Comparison of ENCODE assay signal across 8 mouse cellular contexts in genomic region chr2:110192702-110193312, GRCm38 (mm10).
DNase-seq lines count a peak whose midpoint lies in the region; ATAC-seq and TF ChIP-seq lines count a peak whose summit lies in the region.

No protein-coding gene starts in this region.

- no peak overlapping the region for H3K9ac ChIP-seq in forebrain, embryonic 11.5 days (ENCODE audit: low read length)
- H3K9ac ChIP-seq in forebrain, embryonic 16.5 days (replicated peaks; ENCODE audit: low read depth, low read length): no peak overlapping the region
- H3K9ac ChIP-seq in intestine, embryonic 14.5 days (ENCODE audit: low read length): no peak overlapping the region

- WGBS in forebrain, embryonic 11.5 days: 49% methylated on average over 3 of the region's 3 CpGs
- WGBS in forebrain, embryonic 16.5 days: 39% methylated on average over 3 of the region's 3 CpGs
- 9% methylated on average over 3 of the region's 3 CpGs for WGBS in intestine, embryonic 14.5 days
- 49% methylated on average over 3 of the region's 3 CpGs for WGBS in midbrain, embryonic 10.5 days

- CTCF ChIA-PET in Patski (lab: Charles Lee): interaction anchor here (0.7 to 1.8 kb wide), 12 partner anchors 9 to 372 kb away, joined by 3 to 8 read pairs (median 3); partner anchors contain the start of gene Ccdc34

- no peak overlapping the region for H3K4me3 ChIP-seq in forebrain, embryonic 11.5 days (ENCODE audit: low read depth, low read length)
- H3K4me3 ChIP-seq in forebrain, embryonic 16.5 days (replicated peaks; ENCODE audit: low read length): no peak overlapping the region
- H3K4me3 ChIP-seq in intestine, embryonic 14.5 days (ENCODE audit: low read depth, low read length): no peak overlapping the region
- peak overlapping the region; percentile 22; the same call in 1 of the 2 replicates for H3K4me3 ChIP-seq in midbrain, embryonic 10.5 days

- H3K9me3 ChIP-seq in forebrain, embryonic 11.5 days (ENCODE audit: control insufficient read depth, low read length): no peaks in the 10 kb centered on the region
- H3K9me3 ChIP-seq in forebrain, embryonic 16.5 days (ENCODE audit: control insufficient read depth, low read length): no peaks in the 10 kb centered on the region
- H3K9me3 ChIP-seq in intestine, embryonic 14.5 days (ENCODE audit: control insufficient read depth, low read length): no peaks in the 10 kb centered on the region
- no peaks in the 10 kb centered on the region for H3K9me3 ChIP-seq in midbrain, embryonic 10.5 days (replicated peaks)

- ATAC-seq in forebrain, embryonic 11.5 days (replicated peaks; ENCODE audit: low FRiP score): peak; percentile 49; the same call in 1 of the 2 replicates
- ATAC-seq in forebrain, embryonic 16.5 days: no peak
- peak; percentile 53 for ATAC-seq in Patski
- ATAC-seq in intestine, embryonic 14.5 days (replicated peaks; ENCODE audit: low FRiP score, low TSS enrichment, low read depth): peak; percentile 75
- ATAC-seq in activated CD4-positive, CD25-positive, alpha-beta regulatory T cell, adult 4 months: no peak

- POLR2A ChIA-PET in Patski (lab: Charles Lee): interaction anchor here (0.8 to 0.9 kb wide), 2 partner anchors 265 to 275 kb away, joined by 4 to 8 read pairs; no protein-coding TSS in a partner anchor

- peak; percentile 33 for TF ChIP-seq CTCF in Patski (IDR thresholded peaks at IDR 0.05)

- DNase-seq in forebrain, embryonic 11.5 days (ENCODE audit: low spot score): no peak
- no peak for DNase-seq in Patski (ENCODE audit: low read depth, low spot score)
- DNase-seq in intestine, embryonic 14.5 days (ENCODE audit: low spot score): peak; percentile 71
- peak; percentile 31 for DNase-seq in midbrain, embryonic 10.5 days (ENCODE audit: low spot score)
- no peak for DNase-seq in spleen, adult 18-20 months
- no peak for DNase-seq in frontal cortex, postnatal 25 days (ENCODE audit: low spot score in 2 of 2)

- H3K36me3 ChIP-seq in forebrain, embryonic 11.5 days (ENCODE audit: control insufficient read depth, insufficient read depth, low read length): no peaks in the 10 kb centered on the region
- H3K36me3 ChIP-seq in forebrain, embryonic 16.5 days (ENCODE audit: control insufficient read depth, insufficient read depth): no peaks in the 10 kb centered on the region
- no peaks in the 10 kb centered on the region for H3K36me3 ChIP-seq in intestine, embryonic 14.5 days (ENCODE audit: control insufficient read depth, insufficient read depth, low read length)
- H3K36me3 ChIP-seq in midbrain, embryonic 10.5 days: no peaks in the 10 kb centered on the region

- no peaks in the 10 kb centered on the region for H3K27me3 ChIP-seq in forebrain, embryonic 11.5 days (ENCODE audit: control insufficient read depth, insufficient read depth, low read length)
- no peaks in the 10 kb centered on the region for H3K27me3 ChIP-seq in forebrain, embryonic 16.5 days (replicated peaks; ENCODE audit: control insufficient read depth, insufficient read depth, low read length)
- no peaks in the 10 kb centered on the region for H3K27me3 ChIP-seq in Patski
- H3K27me3 ChIP-seq in intestine, embryonic 14.5 days (replicated peaks; ENCODE audit: control insufficient read depth, insufficient read depth, low read length): no peaks in the 10 kb centered on the region
- H3K27me3 ChIP-seq in midbrain, embryonic 10.5 days (ENCODE audit: low read depth, poor library complexity, severe bottlenecking): peaks cover 17% of the 10 kb centered on the region

- no peak overlapping the region for H3K27ac ChIP-seq in forebrain, embryonic 11.5 days (ENCODE audit: low read depth, low read length)
- no peak overlapping the region for H3K27ac ChIP-seq in forebrain, embryonic 16.5 days (ENCODE audit: low read length)
- H3K27ac ChIP-seq in intestine, embryonic 14.5 days (ENCODE audit: low read depth): peak overlapping the region; percentile 87
- H3K27ac ChIP-seq in midbrain, embryonic 10.5 days (replicated peaks): peak overlapping the region; percentile 74

- in situ Hi-C loops in Patski (cut with MboI; ENCODE audit: low pct_unique_long_range_greater_than_20kb): loop anchor here (10.0 kb wide), 1 partner anchor 478 kb away; no protein-coding TSS in a partner anchor

- H3K4me1 ChIP-seq in forebrain, embryonic 11.5 days (replicated peaks; ENCODE audit: control insufficient read depth, insufficient read depth, low read length): peaks cover 2% of the 10 kb centered on the region; the same call in 1 of the 2 replicates
- peaks cover 10% of the 10 kb centered on the region for H3K4me1 ChIP-seq in forebrain, embryonic 16.5 days (replicated peaks; ENCODE audit: control insufficient read depth, insufficient read depth, low read length)
- H3K4me1 ChIP-seq in intestine, embryonic 14.5 days (replicated peaks; ENCODE audit: control insufficient read depth, insufficient read depth, low read length): peaks cover 35% of the 10 kb centered on the region
- peaks cover 25% of the 10 kb centered on the region for H3K4me1 ChIP-seq in midbrain, embryonic 10.5 days

- H3K4me2 ChIP-seq in forebrain, embryonic 11.5 days (ENCODE audit: low read depth, low read length, severe bottlenecking): no peak overlapping the region
- no peak overlapping the region for H3K4me2 ChIP-seq in forebrain, embryonic 16.5 days (ENCODE audit: low read length)
- peak overlapping the region; percentile 43 for H3K4me2 ChIP-seq in intestine, embryonic 14.5 days (ENCODE audit: low read length)

Comparison
In these comparisons a context has a peak if more than half of its experiments do, and no peak if none do; other contexts are left out.
1. ATAC-seq: peak in forebrain, embryonic 11.5 days (single experiment), Patski (single experiment) and intestine, embryonic 14.5 days (single experiment); none in forebrain, embryonic 16.5 days (single experiment) and activated CD4-positive, CD25-positive, alpha-beta regulatory T cell, adult 4 months (single experiment).
2. DNase-seq: peak in intestine, embryonic 14.5 days (single experiment) and midbrain, embryonic 10.5 days (single experiment); none in forebrain, embryonic 11.5 days (single experiment), Patski (single experiment), spleen, adult 18-20 months (0 of 2) and frontal cortex, postnatal 25 days (0 of 2).
3. H3K27ac ChIP-seq: peak in intestine, embryonic 14.5 days (single experiment) and midbrain, embryonic 10.5 days (single experiment); none in forebrain, embryonic 11.5 days (single experiment) and forebrain, embryonic 16.5 days (single experiment).